Mouse (Mus musculus) subcutaneous adipose tissue, adult 2 months (tissue): ENCODE data around the gene Lyl1. TPM values are rescaled to one million over a fixed set of nuclear protein-coding genes. Genes with fewer than 3 reads are reported as not detected.

Source experiments
- polyA plus RNA-seq: library from polyadenylated mRNA; depleted of rRNA; stranded (reverse); fragments of >200 nt; gene quantifications from 2 replicates; pipeline ENCODE4 v1.2.3, GENCODE M21; 2012; ENCODE audit warnings: low replicate concordance; rRNA removed

Lyl1 gene
- 13.9 and 16.3 TPM in 2 replicates for polyA plus RNA-seq

GRCm38 (mm10) chr8:84700941-84701911, at the start of gene Lyl1:
Lyl1 (plus strand) TSS chr8:84701457.

GRCm38 (mm10) chr8:84662581-84663065, 38.6 kb upstream of the Lyl1 start, which contains the start of gene Ier2:
Ier2 (minus strand) TSS chr8:84662852.

GRCm38 (mm10) chr8:84686191-84687002, 14.9 kb upstream of the Lyl1 start, which contains the start of gene Trmt1:
Trmt1 (plus strand) TSS chr8:84686307.

GRCm38 (mm10) chr8:84687705-84688100, 13.6 kb upstream of the Lyl1 start, which contains the start of gene Nacc1:
Nacc1 (minus strand) TSS chr8:84687862.

GRCm38 (mm10) chr8:84722850-84723570, 21.8 kb downstream of the Lyl1 start, which contains the start of gene G430095P16Rik:
G430095P16Rik (plus strand) TSS chr8:84723007.

Other genes starting within 250 kb of the Lyl1 start
- gene Ier2, start 38.6 kb upstream of the Lyl1 start, polyA plus RNA-seq, result 10.9 and 23.8 TPM in 2 replicates
- 72.4 and 132 TPM in 2 replicates for gene Trmt1, start 15.2 kb upstream of the Lyl1 start, polyA plus RNA-seq
- gene Nacc1, start 13.6 kb upstream of the Lyl1 start, polyA plus RNA-seq, result 73.3 and 129 TPM in 2 replicates
- 0.86 and 1.6 TPM in 2 replicates for gene G430095P16Rik, start 21.6 kb downstream of the Lyl1 start, polyA plus RNA-seq
- 59.3 and 122 TPM in 2 replicates for gene Nfix, start 98.9 kb downstream of the Lyl1 start, polyA plus RNA-seq
- gene Dand5, start 121.4 kb downstream of the Lyl1 start, polyA plus RNA-seq, result 4.0 TPM in 2 replicates
- gene Gadd45gip1, start 130.1 kb downstream of the Lyl1 start, polyA plus RNA-seq, result 10.2 and 33.6 TPM in 2 replicates
- gene Rad23a, start 139.2 kb downstream of the Lyl1 start, polyA plus RNA-seq, result 104 and 105 TPM in 2 replicates
- gene Calr, start 145.5 kb downstream of the Lyl1 start, polyA plus RNA-seq, result 216 and 341 TPM in 2 replicates
- 43.3 and 77.7 TPM in 2 replicates for gene Farsa, start 155.5 kb downstream of the Lyl1 start, polyA plus RNA-seq
- gene Syce2, start 170.7 kb downstream of the Lyl1 start, polyA plus RNA-seq, result 1.1 and 2.7 TPM in 2 replicates
- 87.4 and 112 TPM in 2 replicates for gene Gcdh, start 192.5 kb downstream of the Lyl1 start, polyA plus RNA-seq
- gene Klf1, start 200.5 kb downstream of the Lyl1 start, polyA plus RNA-seq, result 0.22 and 0.30 TPM in 2 replicates
- gene Dnase2a, start 207.1 kb downstream of the Lyl1 start, polyA plus RNA-seq, result 29.4 and 31.5 TPM in 2 replicates
- gene Mast1, start 235.9 kb downstream of the Lyl1 start, polyA plus RNA-seq, result 0.03 and 0.10 TPM in 2 replicates
- not detected in 2 replicates for gene Rtbdn, start 245.5 kb downstream of the Lyl1 start, polyA plus RNA-seq